Mouse (Mus musculus): ENCODE data around the gene Grin2b. TPM values are rescaled to one million over a fixed set of nuclear protein-coding genes. Genes with fewer than 3 reads are reported as not detected.

Gene Grin2b
- total and polyA plus RNA-seq, 3 experiments, result not detected

DNA sequence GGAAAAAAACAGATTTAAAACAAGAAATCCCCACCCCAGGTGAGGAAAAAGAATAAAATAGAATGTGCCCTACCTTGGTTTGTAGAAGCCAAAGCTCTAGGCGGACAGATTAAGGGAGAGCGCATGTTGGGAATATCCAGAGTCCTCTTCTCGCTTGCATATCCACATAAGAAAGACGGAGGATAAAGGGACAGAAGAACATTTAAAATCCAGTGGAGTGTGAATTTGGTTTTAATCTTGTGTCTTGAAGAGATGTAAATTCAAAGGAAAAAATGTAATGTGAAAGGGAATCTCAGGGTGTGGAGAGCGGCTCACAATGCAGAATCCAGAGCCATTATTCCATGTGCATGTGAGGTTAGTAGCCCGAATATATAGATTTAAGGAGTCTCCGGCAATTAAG, 2.0 kb downstream of the Grin2b start:
- peaks cover 71% of the 10 kb centered on the region for H3K9me3 ChIP-seq (replicated peaks; ENCODE audit: low read length)
- no peak overlapping the region for H3K9ac ChIP-seq (ENCODE audit: insufficient read depth, low read depth)
- dilution Hi-C loops (cut with MboI; ENCODE audit: extremely low pct_ligation_motif_present, extremely low pct_unique_long_range_greater_than_20kb, low sequenced_read_pairs) (no loop called here), in situ Hi-C loops (cut with MboI; ENCODE audit: low pct_ligation_motif_present, low pct_unique_long_range_greater_than_20kb, low sequenced_read_pairs) (no loop called here)
- H3K36me3 ChIP-seq (replicated peaks in 1 of 2; ENCODE audit: control insufficient read depth in 1 of 2, insufficient read depth in 1 of 2, low read length in 1 of 2), result no peaks in the 10 kb centered on the region
- no peaks in the 10 kb centered on the region for H3K4me1 ChIP-seq (ENCODE audit: control insufficient read depth in 1 of 2, insufficient read depth in 2 of 2)
- H3K4me2 ChIP-seq (ENCODE audit: insufficient read depth, low read depth, poor library complexity, severe bottlenecking), result no peak overlapping the region
- no peak for TF ChIP-seq CHD1 (IDR thresholded peaks at IDR 0.05; ENCODE audit: low read depth, low read length)
- no peak for TF ChIP-seq MXI1 (IDR thresholded peaks at IDR 0.05; ENCODE audit: low read depth, low read length)
- no peak for TF ChIP-seq E2F4 (IDR thresholded peaks at IDR 0.05; ENCODE audit: insufficient replicate concordance, low read depth, low read length)
- TF ChIP-seq USF2 (conservative IDR thresholded peaks at IDR 0.05; ENCODE audit: low read depth, low read length), result no peak
- no peak for TF ChIP-seq TBP (conservative IDR thresholded peaks at IDR 0.05; ENCODE audit: low read depth, low read length)
- no peaks in the 10 kb centered on the region for H3K27me3 ChIP-seq (replicated peaks)
- no peaks in the 10 kb centered on the region for H3K79me2 ChIP-seq (replicated peaks; ENCODE audit: control insufficient read depth, extremely low read depth, insufficient read depth, poor library complexity, severe bottlenecking)
- DNase-seq (ENCODE audit: extremely low read depth), result no peak
- no peak overlapping the region for H3K4me3 ChIP-seq (replicated peaks in 1 of 3; ENCODE audit: low read depth in 2 of 3, low read length in 2 of 3, poor library complexity in 1 of 3)
- H3K27ac ChIP-seq (ENCODE audit: insufficient read depth, low read depth), result no peak overlapping the region

DNA sequence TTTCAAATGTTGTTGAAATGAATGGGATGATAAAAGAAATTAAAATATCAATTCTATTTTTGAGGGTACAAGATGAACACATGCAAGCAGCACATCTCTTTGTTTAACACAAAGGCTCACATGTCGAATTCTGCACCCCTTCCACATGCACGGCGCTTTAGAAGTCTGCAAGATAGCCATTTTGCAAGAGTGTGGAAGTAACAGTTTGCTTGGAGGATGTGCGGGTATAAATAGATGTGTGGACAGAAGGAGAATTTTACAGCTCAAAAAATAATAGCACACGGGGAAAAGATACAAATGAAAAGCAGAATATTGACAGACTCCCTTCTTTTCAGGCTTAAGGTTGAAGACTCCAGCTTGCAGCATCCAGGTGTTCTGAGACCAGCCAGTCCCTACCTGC, 2.9 kb downstream of the Grin2b start:
- Histone ChIP-seq H3K4me1 (ENCODE audit: control insufficient read depth in 1 of 2, insufficient read depth in 2 of 2) (no peaks in the 10 kb centered on the region), H3K9me3 (replicated peaks; ENCODE audit: low read length) (peaks cover 68% of the 10 kb centered on the region), H3K79me2 (replicated peaks; ENCODE audit: control insufficient read depth, extremely low read depth, insufficient read depth, poor library complexity, severe bottlenecking) (no peaks in the 10 kb centered on the region), H3K4me2 (ENCODE audit: insufficient read depth, low read depth, poor library complexity, severe bottlenecking) (no peak overlapping the region), H3K27me3 (replicated peaks) (no peaks in the 10 kb centered on the region), H3K4me3 (replicated peaks in 1 of 3; ENCODE audit: low read depth in 2 of 3, low read length in 2 of 3, poor library complexity in 1 of 3) (no peak overlapping the region), H3K36me3 (replicated peaks in 1 of 2; ENCODE audit: control insufficient read depth in 1 of 2, insufficient read depth in 1 of 2, low read length in 1 of 2) (no peaks in the 10 kb centered on the region), H3K9ac (ENCODE audit: insufficient read depth, low read depth) (no peak overlapping the region), H3K27ac (ENCODE audit: insufficient read depth, low read depth) (no peak overlapping the region)
- DNase-seq (ENCODE audit: extremely low read depth), result no peak
- dilution Hi-C loops (cut with MboI; ENCODE audit: extremely low pct_ligation_motif_present, extremely low pct_unique_long_range_greater_than_20kb, low sequenced_read_pairs) (no loop called here), in situ Hi-C loops (cut with MboI; ENCODE audit: low pct_ligation_motif_present, low pct_unique_long_range_greater_than_20kb, low sequenced_read_pairs) (no loop called here)
- TF ChIP-seq UBTF (IDR thresholded peaks at IDR 0.05; ENCODE audit: low read depth, low read length) (no peak), ZMIZ1 (IDR thresholded peaks at IDR 0.05; ENCODE audit: low read depth, low read length) (no peak), NRF1 (IDR thresholded peaks at IDR 0.05; ENCODE audit: low read depth, low read length) (no peak), SMC3 (IDR thresholded peaks at IDR 0.05; ENCODE audit: low read depth, low read length) (no peak), SIN3A (IDR thresholded peaks at IDR 0.05; ENCODE audit: low read length) (no peak), IRF4 (IDR thresholded peaks at IDR 0.05; ENCODE audit: low read depth, low read length) (no peak), ETS1 (conservative IDR thresholded peaks at IDR 0.05; ENCODE audit: low read depth, low read length) (no peak), KAT2A (IDR thresholded peaks at IDR 0.05; ENCODE audit: insufficient replicate concordance, low read length) (no peak)

DNA sequence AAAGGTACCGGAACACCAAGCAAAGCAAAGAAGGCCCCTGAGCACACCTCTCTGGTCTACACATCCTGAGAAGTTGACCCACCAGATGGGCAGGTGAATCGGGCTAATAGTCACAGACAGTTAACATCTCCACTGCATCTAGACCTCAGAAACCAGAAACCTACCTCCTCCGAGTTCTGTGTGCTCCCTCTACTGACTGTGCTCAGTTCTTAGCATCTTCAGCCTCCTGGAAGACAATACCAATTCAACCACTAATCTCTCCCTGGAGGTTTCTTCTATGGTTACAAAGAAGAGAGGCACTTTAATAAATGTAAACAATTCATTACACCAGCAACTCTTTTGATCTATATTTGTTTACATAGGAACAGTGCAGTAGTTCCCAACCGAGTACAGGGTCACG, 6.0 kb downstream of the Grin2b start:
- DNase-seq (ENCODE audit: extremely low read depth), result no peak
- no peaks in the 10 kb centered on the region for H3K79me2 ChIP-seq (replicated peaks; ENCODE audit: control insufficient read depth, extremely low read depth, insufficient read depth, poor library complexity, severe bottlenecking)
- no peak overlapping the region for H3K27ac ChIP-seq (ENCODE audit: insufficient read depth, low read depth)
- H3K4me3 ChIP-seq (replicated peaks in 1 of 3; ENCODE audit: low read depth in 2 of 3, low read length in 2 of 3, poor library complexity in 1 of 3), result no peak overlapping the region
- H3K9ac ChIP-seq (ENCODE audit: insufficient read depth, low read depth), result no peak overlapping the region
- H3K4me2 ChIP-seq (ENCODE audit: insufficient read depth, low read depth, poor library complexity, severe bottlenecking), result no peak overlapping the region
- no peaks in the 10 kb centered on the region for H3K4me1 ChIP-seq (ENCODE audit: control insufficient read depth in 1 of 2, insufficient read depth in 2 of 2)
- no peak for TF ChIP-seq MAX (IDR thresholded peaks at IDR 0.05; ENCODE audit: low read length)
- no peak for TF ChIP-seq ZMIZ1 (IDR thresholded peaks at IDR 0.05; ENCODE audit: low read depth, low read length)
- no peak for TF ChIP-seq MXI1 (IDR thresholded peaks at IDR 0.05; ENCODE audit: low read depth, low read length)
- TF ChIP-seq E2F4 (IDR thresholded peaks at IDR 0.05; ENCODE audit: insufficient replicate concordance, low read depth, low read length), result no peak
- TF ChIP-seq NELFE (IDR thresholded peaks at IDR 0.05; ENCODE audit: low read depth, low read length), result no peak
- TF ChIP-seq USF1 (IDR thresholded peaks at IDR 0.05; ENCODE audit: low read depth, low read length), result no peak
- no peak for TF ChIP-seq MAFK (IDR thresholded peaks at IDR 0.05; ENCODE audit: insufficient replicate concordance, low read length)
- no peak for TF ChIP-seq MYC (IDR thresholded peaks at IDR 0.05; ENCODE audit: low read depth, low read length)
- no peak for TF ChIP-seq ELF1 (IDR thresholded peaks at IDR 0.05; ENCODE audit: low read depth, low read length)
- no peak for TF ChIP-seq GABPA (IDR thresholded peaks at IDR 0.05; ENCODE audit: insufficient replicate concordance, low read depth, low read length)
- TF ChIP-seq CHD1 (IDR thresholded peaks at IDR 0.05; ENCODE audit: low read depth, low read length), result no peak
- no peak for TF ChIP-seq UBTF (IDR thresholded peaks at IDR 0.05; ENCODE audit: low read depth, low read length)
- no peak for TF ChIP-seq SMC3 (IDR thresholded peaks at IDR 0.05; ENCODE audit: low read depth, low read length)
- no peak for TF ChIP-seq BHLHE40 (IDR thresholded peaks at IDR 0.05; ENCODE audit: low read depth, low read length)
- TF ChIP-seq TBP (conservative IDR thresholded peaks at IDR 0.05; ENCODE audit: low read depth, low read length), result no peak
- dilution Hi-C loops (cut with MboI; ENCODE audit: extremely low pct_ligation_motif_present, extremely low pct_unique_long_range_greater_than_20kb, low sequenced_read_pairs) (no loop called here), in situ Hi-C loops (cut with MboI; ENCODE audit: low pct_ligation_motif_present, low pct_unique_long_range_greater_than_20kb, low sequenced_read_pairs) (no loop called here)
- peaks cover 69% of the 10 kb centered on the region for H3K9me3 ChIP-seq (replicated peaks; ENCODE audit: low read length)
- H3K36me3 ChIP-seq (replicated peaks in 1 of 2; ENCODE audit: control insufficient read depth in 1 of 2, insufficient read depth in 1 of 2, low read length in 1 of 2), result no peaks in the 10 kb centered on the region
- H3K27me3 ChIP-seq (replicated peaks), result no peaks in the 10 kb centered on the region
